Mouse (Mus musculus): Measurements from ENCODE around the gene Tns1.

- TF ChIP-seq CTCF (IDR thresholded peaks at IDR 0.05; ENCODE audit: control insufficient read depth, insufficient read depth, low read length) (no peak), POLR2A (IDR thresholded peaks at IDR 0.05; ENCODE audit: borderline replicate concordance, control insufficient read depth, low read depth, low read length) (no peak)
Measured at GRCm38 (mm10) chr1:73952598-73952997, 171.7 kb downstream of the Tns1 start.

Data from bone marrow, adult 2 months (tissue).